Mouse (Mus musculus) liver, postnatal 0 days (tissue): Measurements from ENCODE around the gene Shld1. TPM values are rescaled to one million over a fixed set of nuclear protein-coding genes. Genes with fewer than 3 reads are reported as not detected.

Source experiments
- ATAC-seq: fragments of 200-750 bp; cut with Nextera tagmentation; 2 replicates; pipeline ENCODE4 v1.8.0; 2017; ENCODE audit warnings: mild to moderate bottlenecking, moderate library complexity
- DNase-seq: peaks from one replicate; pipeline ENCODE4 v3.0.0-alpha.2; 2016
- H3K27ac ChIP-seq: fragments of 300-500 bp; sonication (generic); 2 replicates; pipeline ENCODE4 v1.5.1; 2014; ENCODE audit warnings: antibody characterized with exemption, moderate library complexity, mild to moderate bottlenecking, low read depth
- H3K27me3 ChIP-seq: fragments of 300-500 bp; sonication (generic); 2 replicates; pipeline ENCODE4 v1.6.1; 2014; ENCODE audit warnings: low read length, control low read depth, mixed read lengths; ENCODE audit not compliant: insufficient read depth
- H3K36me3 ChIP-seq: fragments of 300-500 bp; sonication (generic); replicated peaks from 2 replicates; pipeline ENCODE4 v1.6.1; 2014; ENCODE audit warnings: mild to moderate bottlenecking, control low read depth, low read length, moderate library complexity, mixed read lengths; ENCODE audit not compliant: insufficient read depth
- H3K4me1 ChIP-seq: fragments of 300-500 bp; sonication (generic); 2 replicates; pipeline ENCODE4 v1.6.1; 2014; ENCODE audit warnings: antibody characterized with exemption, mild to moderate bottlenecking, control low read depth; ENCODE audit not compliant: insufficient read depth
- H3K4me2 ChIP-seq: fragments of 300-500 bp; sonication (generic); 2 replicates; pipeline ENCODE4 v1.6.1; 2014; ENCODE audit warnings: low read depth, mild to moderate bottlenecking, low read length, moderate library complexity, mixed read lengths
- H3K4me3 ChIP-seq: fragments of 300-500 bp; sonication (generic); 2 replicates; pipeline ENCODE4 v1.5.1; 2014; ENCODE audit warnings: low read depth, low read length
- H3K9ac ChIP-seq: fragments of 300-500 bp; sonication (generic); replicated peaks from 2 replicates; pipeline ENCODE4 v1.6.1; 2014; ENCODE audit warnings: mild to moderate bottlenecking, moderate library complexity
- H3K9me3 ChIP-seq: fragments of 300-500 bp; sonication (generic); 2 replicates; pipeline ENCODE4 v1.6.1; 2016; ENCODE audit warnings: mild to moderate bottlenecking, control low read depth, low read length, mixed read lengths
- CTCF ChIP-seq: sonication (generic); IDR thresholded peaks from 2 replicates; pipeline ENCODE4 v1.5.1; 2016; ENCODE audit warnings: antibody characterized with exemption, low read depth
- EP300 ChIP-seq: IDR thresholded peaks from 2 replicates; pipeline ENCODE4 v1.6.1; 2016; ENCODE audit warnings: antibody characterized with exemption, low read depth, mild to moderate bottlenecking
- WGBS: fragments of 180-500 bp; shearing (Covaris S2); extraction: QIAGEN DNeasy Blood & Tissue Kit; methylation state at CpG from one replicate; pipeline ENCODE4 v1.1.7; 2014; ENCODE audit not compliant: insufficient replicate concordance; 5-methylcytosine and 5-hydroxymethylcytosine counted together
- polyA plus RNA-seq: library from polyadenylated mRNA; unstranded; fragments of >200 nt; fragmentation: Nextera tagmentation; extraction: Ambion mirVana; gene quantifications from 2 replicates; pipeline ENCODE4 v1.2.1, GENCODE M21; 2015

Gene Shld1
- polyA plus RNA-seq, 1 experiment from 2014 or later: 9.5 TPM

- no peaks in the 10 kb centered on the region for H3K27me3 ChIP-seq
- H3K36me3 ChIP-seq: no peaks in the 10 kb centered on the region
- H3K4me3 ChIP-seq: no peak overlapping the region
- TF ChIP-seq CTCF: no peak
- no peak overlapping the region for H3K4me2 ChIP-seq
- H3K4me1 ChIP-seq: no peaks in the 10 kb centered on the region
- H3K9ac ChIP-seq: no peak overlapping the region
- ATAC-seq (no peak), DNase-seq (no peak)
- H3K27ac ChIP-seq: no peak overlapping the region
- WGBS: 87% methylated on average over 5 of the region's 5 CpGs
- no peaks in the 10 kb centered on the region for H3K9me3 ChIP-seq
These were observed 58.1 kb downstream of the Shld1 start for GRCm38 (mm10) chr2:132744866-132745265.

- DNase-seq (no peak), ATAC-seq (no peak)
- Histone ChIP-seq H3K4me1 (no peaks in the 10 kb centered on the region), H3K9ac (no peak overlapping the region), H3K36me3 (no peaks in the 10 kb centered on the region), H3K4me3 (no peak overlapping the region), H3K27ac (no peak overlapping the region), H3K9me3 (no peaks in the 10 kb centered on the region), H3K27me3 (no peaks in the 10 kb centered on the region), H3K4me2 (no peak overlapping the region)
- 87% methylated on average over 3 of the region's 3 CpGs for WGBS
- TF ChIP-seq EP300: no peak
- no peak for TF ChIP-seq CTCF
These were observed 59.4 kb downstream of the Shld1 start for GRCm38 (mm10) chr2:132746108-132746507.

GRCm38 (mm10) chr2:132750726-132751125 lies 64.0 kb downstream of the Shld1 start:
- Histone ChIP-seq H3K9ac (no peak overlapping the region), H3K27ac (no peak overlapping the region), H3K36me3 (no peaks in the 10 kb centered on the region), H3K4me3 (no peak overlapping the region), H3K27me3 (no peaks in the 10 kb centered on the region), H3K4me1 (no peaks in the 10 kb centered on the region), H3K9me3 (no peaks in the 10 kb centered on the region), H3K4me2 (no peak overlapping the region)
- TF ChIP-seq EP300 (no peak), CTCF (no peak)
- DNase-seq: no peak
- ATAC-seq: no peak

- TF ChIP-seq CTCF: no peak
- no peak for TF ChIP-seq EP300
- Histone ChIP-seq H3K4me3 (no peak overlapping the region), H3K9me3 (no peaks in the 10 kb centered on the region), H3K27ac (no peak overlapping the region), H3K4me2 (no peak overlapping the region), H3K4me1 (no peaks in the 10 kb centered on the region), H3K27me3 (no peaks in the 10 kb centered on the region), H3K36me3 (no peaks in the 10 kb centered on the region), H3K9ac (no peak overlapping the region)
- no peak for ATAC-seq
- no peak for DNase-seq
- WGBS: 73% methylated on average over 15 of the region's 15 CpGs
These were observed 64.7 kb downstream of the Shld1 start for GRCm38 (mm10) chr2:132751141-132752066.

GRCm38 (mm10) chr2:132752398-132752797 lies 65.7 kb downstream of the Shld1 start:
- Histone ChIP-seq H3K4me1 (no peaks in the 10 kb centered on the region), H3K9me3 (no peaks in the 10 kb centered on the region), H3K27ac (no peak overlapping the region), H3K4me2 (no peak overlapping the region), H3K4me3 (no peak overlapping the region), H3K36me3 (no peaks in the 10 kb centered on the region), H3K27me3 (no peaks in the 10 kb centered on the region), H3K9ac (no peak overlapping the region)
- TF ChIP-seq EP300 (no peak), CTCF (no peak)
- ATAC-seq (no peak), DNase-seq (no peak)
- WGBS: 68% methylated on average over 2 of the region's 2 CpGs

GRCm38 (mm10) chr2:132753137-132753536 lies 66.4 kb downstream of the Shld1 start:
- H3K4me1 ChIP-seq: no peaks in the 10 kb centered on the region
- no peak overlapping the region for H3K9ac ChIP-seq
- TF ChIP-seq CTCF (no peak), EP300 (no peak)
- no peak for DNase-seq
- ATAC-seq: no peak
- no peaks in the 10 kb centered on the region for H3K27me3 ChIP-seq
- no peak overlapping the region for H3K4me3 ChIP-seq
- H3K4me2 ChIP-seq: no peak overlapping the region
- WGBS: 62% methylated on average over 3 of the region's 3 CpGs
- no peaks in the 10 kb centered on the region for H3K9me3 ChIP-seq
- no peaks in the 10 kb centered on the region for H3K36me3 ChIP-seq
- no peak overlapping the region for H3K27ac ChIP-seq
